Mouse (Mus musculus): Measurements from ENCODE around the gene Zfp580.

DNA sequence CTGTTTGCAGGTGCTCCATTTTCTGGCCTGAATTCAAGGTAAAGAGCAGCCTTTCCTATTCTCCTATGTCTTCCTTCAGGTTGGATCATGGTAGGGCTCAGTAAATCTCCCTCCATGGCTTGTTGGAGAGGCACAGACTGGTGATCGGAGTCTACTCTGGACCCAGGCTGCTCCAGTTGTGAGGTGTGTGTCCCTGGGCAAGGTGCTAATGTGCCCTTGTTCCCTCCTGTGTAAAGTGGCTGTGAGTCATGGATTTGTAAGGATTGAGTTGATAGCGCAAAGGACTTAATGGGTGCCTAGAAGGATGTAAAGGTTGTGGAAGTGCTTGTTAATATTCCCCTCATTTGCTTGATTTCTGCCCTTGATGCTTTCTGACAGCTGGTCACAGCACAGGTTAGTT is 30.6 kb downstream of the Zfp580 start:
- TF ChIP-seq GATA1 (IDR thresholded peaks at IDR 0.05; ENCODE audit: low read length) (no peak), TAL1 (IDR thresholded peaks at IDR 0.05; ENCODE audit: low read length) (no peak)
